Mouse (Mus musculus) natural killer cell, adult 2 months (primary cell): ENCODE data around the gene Sos1.
"Not testable (repeated sequence)": the region's sequence is repeated elsewhere in the genome, so short reads cannot be mapped to it uniquely, and the experiment has no call there.

Experiments
- DNase-seq, 2 experiments: peaks; one replicate each; pipeline ENCODE4 v3.0.0; 2022; ENCODE audit warnings: low spot score in 2 of 2

Sos1 gene

DNA sequence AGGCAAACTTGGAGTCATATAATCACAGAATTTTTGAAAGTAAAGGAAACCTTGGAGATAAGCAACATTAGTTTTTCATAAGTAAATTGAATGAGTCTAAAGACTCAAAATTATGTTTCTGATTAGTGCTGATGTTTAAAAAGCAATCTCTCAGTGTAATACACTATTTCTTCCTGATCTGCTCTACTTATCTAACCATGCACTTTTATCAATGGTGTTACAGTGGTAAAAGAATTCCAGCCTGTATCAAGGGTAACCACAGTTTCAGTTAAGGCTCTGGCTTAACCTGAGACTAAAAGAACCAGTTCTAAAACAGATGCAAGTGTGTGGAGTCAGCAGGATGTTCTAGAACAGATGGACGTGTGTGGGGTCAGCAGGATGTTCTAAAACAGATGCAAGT, 59.3 kb downstream of the Sos1 start:
- no peak for DNase-seq

DNA sequence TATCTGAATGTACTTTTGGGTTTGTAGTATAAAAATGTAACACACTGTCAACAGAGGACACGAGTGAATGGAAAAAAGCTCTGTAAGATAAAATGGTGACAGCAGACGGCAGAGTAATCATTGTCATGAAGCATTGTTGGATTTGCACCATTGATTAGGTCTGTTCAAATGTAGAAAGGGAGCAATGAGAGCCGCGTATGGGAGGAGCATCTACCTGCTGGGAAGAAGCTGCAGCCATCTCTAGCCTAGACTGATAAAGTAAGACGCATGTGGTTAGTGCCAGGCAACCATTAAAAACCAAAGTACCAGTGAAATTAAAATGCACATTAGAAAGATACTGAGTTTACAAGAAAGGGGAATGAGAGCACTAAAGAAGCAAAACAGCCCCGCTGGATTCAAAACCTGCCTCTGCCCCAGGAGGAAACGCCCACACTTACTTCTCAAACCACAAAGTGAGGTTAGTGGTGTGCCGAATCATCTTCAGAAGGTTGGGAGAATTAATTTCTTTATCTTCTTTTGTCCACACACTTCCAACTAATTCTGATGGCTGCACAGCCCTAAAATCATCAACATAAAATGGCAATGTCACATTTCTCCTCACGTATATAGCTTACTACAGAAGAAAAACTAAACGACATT, 61.6 kb downstream of the Sos1 start:
- no peak for DNase-seq

DNA sequence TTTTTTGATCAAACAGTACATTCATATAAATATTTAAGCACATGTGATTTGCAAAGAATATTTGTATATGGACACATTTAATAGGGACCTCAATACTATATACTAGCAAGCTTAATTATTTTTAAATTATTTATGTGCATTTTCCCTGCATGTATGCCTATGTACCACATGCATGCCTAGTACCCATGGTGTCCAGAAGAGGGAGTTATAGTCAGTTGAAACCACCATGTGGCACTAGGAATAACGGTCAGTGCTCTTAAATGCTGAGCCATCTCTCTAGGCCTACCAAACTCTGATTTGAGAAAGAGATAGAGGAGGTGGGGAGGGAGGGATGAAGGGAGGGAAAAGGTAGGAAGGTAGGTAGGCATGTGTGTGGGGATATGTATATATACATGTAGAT, 69.1 kb downstream of the Sos1 start:
- DNase-seq, result no peak

DNA sequence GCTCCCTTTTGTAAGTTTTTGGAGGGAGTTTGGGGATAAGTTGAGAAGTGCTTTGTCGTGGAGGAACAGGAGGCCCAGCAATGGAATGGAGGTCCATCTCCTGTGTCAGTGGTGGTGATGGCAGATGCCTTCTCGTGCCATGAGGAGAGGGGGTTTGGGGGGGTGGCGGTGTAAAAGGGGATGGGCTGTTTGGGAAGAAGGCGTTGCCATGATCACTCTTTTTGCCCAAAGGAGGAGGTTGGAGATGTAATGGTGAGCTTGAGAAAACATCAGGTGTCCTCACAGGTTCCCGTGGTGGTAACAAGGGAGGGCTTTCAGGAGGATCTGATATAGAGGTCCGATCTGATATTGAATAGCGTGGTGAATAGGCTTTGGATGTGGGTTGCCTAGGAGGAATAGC, 82.0 kb downstream of the Sos1 start:
- DNase-seq, result no peak

- peak; percentile 63 to 70 for DNase-seq
Observed at GRCm38 (mm10) chr17:80391423-80392403, 88.5 kb downstream of the Sos1 start.

GRCm38 (mm10) chr17:80390024-80390423, 90.2 kb downstream of the Sos1 start:
- no peak for DNase-seq

GRCm38 (mm10) chr17:80385671-80386070, 94.6 kb downstream of the Sos1 start:
- DNase-seq, result no peak

DNA sequence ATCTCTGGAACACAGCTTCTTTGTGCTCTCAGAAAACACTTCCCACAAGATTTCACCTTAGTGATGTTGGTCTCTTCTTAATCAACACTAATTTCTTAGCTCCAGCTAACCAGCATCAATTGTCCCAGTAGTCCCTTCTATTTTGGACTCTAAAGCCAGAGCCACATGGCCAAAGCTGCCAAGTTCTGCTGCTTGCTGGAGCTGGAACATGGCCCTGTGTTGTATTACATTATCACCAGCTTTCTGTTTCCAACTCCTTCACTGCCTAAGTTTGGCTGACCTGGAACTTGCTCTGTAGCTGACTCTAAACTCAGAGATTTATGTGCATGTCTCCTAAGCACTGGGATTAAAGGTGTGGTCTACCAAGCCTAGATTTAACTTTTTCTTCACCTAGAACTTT, 101.9 kb downstream of the Sos1 start:
- not testable (repeated sequence) for DNase-seq

DNA sequence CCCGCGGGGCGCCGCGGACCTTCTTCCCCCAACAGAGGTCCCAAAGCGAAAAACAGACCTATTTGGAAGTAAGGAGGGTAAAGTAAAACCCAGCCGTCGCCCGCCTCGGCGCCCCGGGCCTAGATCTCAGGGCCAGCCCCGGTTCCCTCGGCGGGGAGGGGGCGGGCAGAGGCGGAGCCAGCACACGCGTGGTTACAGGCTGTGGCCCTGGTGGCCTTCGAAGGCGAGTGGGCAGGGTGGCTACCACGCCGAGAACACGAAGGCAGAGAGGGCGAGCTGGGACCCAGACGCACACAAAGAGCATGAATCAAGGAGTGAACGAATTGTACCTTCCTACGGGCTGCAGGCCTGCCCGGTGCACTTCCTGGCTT, 106.5 kb downstream of the Sos1 start:
- DNase-seq, result no peak

GRCm38 (mm10) chr17:80372989-80373725, 107.1 kb downstream of the Sos1 start, which contains the start of gene Gm10190:
Gm10190 (minus strand) TSS chr17:80373541.
- DNase-seq, result peak; percentile 61 to 81

DNA sequence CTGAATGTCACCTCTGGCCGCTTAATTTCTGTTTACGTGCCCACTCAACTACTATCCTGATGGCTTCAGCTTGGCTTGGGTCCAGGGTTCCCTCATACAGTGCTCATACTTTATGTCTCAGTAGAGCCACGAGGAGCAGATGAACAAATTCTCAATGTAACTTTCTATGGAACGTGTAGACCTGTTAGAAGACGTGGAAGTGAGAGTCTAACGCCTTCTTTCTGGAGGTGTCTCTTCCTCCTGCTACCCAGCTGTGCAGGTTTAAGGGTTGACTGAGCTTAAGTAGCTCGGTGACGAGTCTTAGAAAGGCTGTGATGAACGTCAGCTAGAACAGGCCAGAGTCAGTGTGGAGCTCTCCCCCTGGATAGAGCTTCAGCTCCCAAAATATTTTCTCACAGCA, 111.6 kb downstream of the Sos1 start:
- no peak for DNase-seq

DNA sequence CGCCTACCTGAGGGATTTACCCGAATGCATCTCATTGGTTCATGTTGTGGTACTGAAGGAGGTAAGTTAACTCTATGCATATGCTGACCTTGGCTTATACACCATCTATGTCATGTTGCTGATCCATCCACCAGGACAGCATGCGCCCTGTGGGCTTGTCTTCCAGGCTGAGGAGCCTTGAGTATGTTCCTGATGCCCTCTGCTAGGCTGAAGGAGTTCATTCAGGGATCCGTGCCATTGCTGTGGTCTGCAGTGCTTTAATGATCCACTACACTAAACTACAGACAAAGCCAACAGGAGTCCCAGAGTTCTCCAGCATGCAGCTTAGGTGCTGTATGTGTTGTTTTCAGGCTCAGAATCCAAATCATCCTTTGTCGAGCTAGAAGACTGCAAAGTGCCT, 113.0 kb downstream of the Sos1 start:
- DNase-seq, result no peak

- DNase-seq, result no peak
Observed at GRCm38 (mm10) chr17:80360245-80360644, 120.0 kb downstream of the Sos1 start.

- DNase-seq, result no peak
Observed at GRCm38 (mm10) chr17:80347234-80347633, 133.0 kb downstream of the Sos1 start.

DNA sequence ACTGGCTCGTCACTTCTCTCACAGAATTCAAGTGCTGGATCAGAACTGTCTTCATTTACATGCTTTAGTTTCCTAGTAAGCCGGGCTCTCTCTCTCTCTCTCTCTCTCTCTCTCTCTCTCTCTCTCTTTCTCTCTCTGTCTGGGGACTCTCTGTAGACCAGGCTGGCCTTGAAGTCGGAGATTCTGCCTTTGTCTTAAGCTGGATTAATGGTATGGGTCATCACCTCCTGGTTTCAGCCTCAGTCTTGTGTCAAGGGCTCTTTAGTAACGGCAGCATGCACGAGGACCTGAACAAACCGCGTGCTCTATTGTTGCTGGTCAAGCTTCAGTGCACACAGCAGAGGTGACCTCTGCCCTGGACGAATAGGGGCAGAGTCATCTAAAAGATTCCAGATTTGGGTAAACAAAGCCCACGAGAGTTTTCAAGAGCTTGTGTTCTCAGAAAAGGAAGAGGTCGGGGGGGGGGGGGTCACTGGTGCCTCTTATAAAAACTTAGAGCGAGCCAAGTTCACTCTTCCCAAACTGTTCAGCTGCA, 133.6 kb downstream of the Sos1 start:
- DNase-seq, result no peak

GRCm38 (mm10) chr17:80345277-80345676, 135.0 kb downstream of the Sos1 start:
- DNase-seq, result no peak
